Mouse (Mus musculus): ENCODE data around the gene C2cd5. TPM values are rescaled to one million over a fixed set of nuclear protein-coding genes. Genes with fewer than 3 reads are reported as not detected.

Gene C2cd5
- polyA plus RNA-seq, 1 experiment from 2014 or later = 35.9 TPM

GRCm38 (mm10) chr6:143115011-143115445 lies 15.1 kb upstream of the C2cd5 start:
- Histone ChIP-seq H3K4me2 (replicated peaks) (no peak overlapping the region), H3K9me3 (no peaks in the 10 kb centered on the region), H3K27ac (no peak overlapping the region), H3K4me1 (no peaks in the 10 kb centered on the region; the same call in 1 of the 2 replicates), H3K27me3 (no peaks in the 10 kb centered on the region), H3K4me3 (no peak overlapping the region), H3K9ac (no peak overlapping the region), H3K36me3 (no peaks in the 10 kb centered on the region)
- 65% methylated on average over 9 of the region's 9 CpGs for WGBS
- ATAC-seq (ENCODE audit: insufficient number of reproducible peaks, insufficient read depth, low FRiP score, low TSS enrichment) = no peak

DNA sequence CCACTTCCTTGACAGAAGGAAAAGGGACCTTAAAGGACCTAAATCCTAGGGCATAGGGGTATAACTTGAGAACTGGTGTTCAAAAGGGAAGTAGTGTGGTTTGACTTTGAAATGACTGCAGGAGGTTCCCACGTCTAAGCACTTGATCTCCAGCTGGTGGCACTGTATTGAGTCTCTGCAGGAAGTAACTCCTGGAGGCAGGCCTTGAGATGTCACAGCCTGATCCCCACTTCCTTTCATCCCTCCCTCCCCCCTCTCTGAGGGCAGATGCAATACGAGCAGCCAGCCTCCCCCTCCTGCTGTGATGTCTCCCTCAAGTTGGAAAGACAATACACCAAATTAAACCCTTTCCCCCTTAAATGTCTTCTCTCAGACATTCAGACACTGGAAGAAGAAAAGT lies 14.6 kb upstream of the C2cd5 start:
- H3K9ac ChIP-seq = no peak overlapping the region
- H3K4me2 ChIP-seq (replicated peaks) = no peak overlapping the region
- H3K4me3 ChIP-seq = no peak overlapping the region
- no peaks in the 10 kb centered on the region for H3K36me3 ChIP-seq
- H3K27me3 ChIP-seq = no peaks in the 10 kb centered on the region
- ATAC-seq (ENCODE audit: insufficient number of reproducible peaks, insufficient read depth, low FRiP score, low TSS enrichment) = no peak
- H3K27ac ChIP-seq = no peak overlapping the region
- no peaks in the 10 kb centered on the region; the same call in 1 of the 2 replicates for H3K4me1 ChIP-seq
- no peaks in the 10 kb centered on the region for H3K9me3 ChIP-seq
- WGBS = 9% methylated on average over 2 of the region's 2 CpGs

DNA sequence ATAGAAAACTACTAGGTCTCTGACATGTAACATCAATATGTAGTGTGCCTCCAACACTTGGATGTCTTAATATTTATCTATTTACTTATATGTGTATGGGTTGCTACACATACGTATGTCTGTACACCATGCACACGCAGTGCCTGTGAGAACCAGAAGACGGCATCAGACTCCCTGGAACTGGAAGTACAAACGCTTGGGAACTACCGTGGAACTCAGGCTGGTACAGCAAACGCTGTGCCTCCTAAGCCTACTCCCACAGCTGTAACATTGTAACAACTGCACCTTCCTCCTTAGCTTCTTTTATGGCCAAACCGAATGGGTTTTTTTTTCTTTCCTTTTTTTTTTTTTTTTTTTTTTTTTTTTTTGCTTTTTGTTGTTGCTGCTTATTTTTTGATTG lies 10.4 kb upstream of the C2cd5 start:
- no peak overlapping the region for H3K4me2 ChIP-seq (replicated peaks)
- H3K4me3 ChIP-seq = no peak overlapping the region
- H3K9me3 ChIP-seq = no peaks in the 10 kb centered on the region
- WGBS = 80% methylated on average over 7 of the region's 7 CpGs
- H3K27me3 ChIP-seq = no peaks in the 10 kb centered on the region
- no peak overlapping the region for H3K27ac ChIP-seq
- no peak overlapping the region for H3K9ac ChIP-seq
- no peak for ATAC-seq (ENCODE audit: insufficient number of reproducible peaks, insufficient read depth, low FRiP score, low TSS enrichment)
- H3K36me3 ChIP-seq = no peaks in the 10 kb centered on the region
- H3K4me1 ChIP-seq = no peaks in the 10 kb centered on the region; the same call in 1 of the 2 replicates

DNA sequence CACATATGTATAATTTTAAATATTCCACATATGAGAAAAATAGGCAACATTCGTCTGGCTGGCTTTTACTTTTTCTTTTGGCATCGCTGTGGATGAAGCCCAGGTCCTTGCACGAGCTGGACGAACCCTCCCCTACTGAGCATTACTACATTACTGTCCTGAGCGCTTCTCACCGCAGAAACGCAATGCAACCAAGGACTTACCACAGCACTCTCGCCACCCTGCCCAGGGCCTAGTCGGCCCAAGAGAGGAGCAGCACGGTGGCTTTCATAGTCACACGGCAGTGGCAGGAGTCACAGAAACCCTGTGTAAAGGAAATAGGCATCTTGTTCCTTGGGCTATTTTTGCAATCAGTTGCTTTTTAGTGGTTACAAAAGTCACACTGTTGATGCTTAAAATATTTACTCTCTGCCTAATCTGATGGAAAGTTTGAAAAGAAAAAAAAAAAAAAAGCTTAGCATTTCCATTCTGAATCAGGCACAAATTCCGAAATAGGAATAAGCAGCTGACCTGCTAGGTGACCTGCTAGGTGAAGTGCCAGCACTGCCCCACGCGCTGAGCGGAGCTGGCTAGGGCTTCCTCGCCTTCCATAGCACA lies 9.8 kb upstream of the C2cd5 start:
- Histone ChIP-seq H3K36me3 (no peaks in the 10 kb centered on the region), H3K27ac (no peak overlapping the region), H3K4me2 (replicated peaks) (no peak overlapping the region), H3K4me1 (no peaks in the 10 kb centered on the region; the same call in 1 of the 2 replicates), H3K9me3 (no peaks in the 10 kb centered on the region), H3K9ac (no peak overlapping the region), H3K4me3 (no peak overlapping the region), H3K27me3 (no peaks in the 10 kb centered on the region)
- WGBS = 70% methylated on average over 16 of the region's 16 CpGs
- ATAC-seq (ENCODE audit: insufficient number of reproducible peaks, insufficient read depth, low FRiP score, low TSS enrichment) = no peak

GRCm38 (mm10) chr6:143108031-143108430 lies 8.1 kb upstream of the C2cd5 start:
- WGBS = 57% methylated on average over 13 of the region's 13 CpGs
- no peaks in the 10 kb centered on the region for H3K9me3 ChIP-seq
- no peaks in the 10 kb centered on the region for H3K4me1 ChIP-seq
- no peak overlapping the region for H3K4me3 ChIP-seq
- H3K27me3 ChIP-seq = no peaks in the 10 kb centered on the region
- no peak overlapping the region for H3K9ac ChIP-seq
- no peaks in the 10 kb centered on the region for H3K36me3 ChIP-seq
- ATAC-seq (ENCODE audit: insufficient number of reproducible peaks, insufficient read depth, low FRiP score, low TSS enrichment) = no peak
- no peak overlapping the region for H3K4me2 ChIP-seq (replicated peaks)
- no peak overlapping the region for H3K27ac ChIP-seq

GRCm38 (mm10) chr6:143107611-143108010 lies 7.7 kb upstream of the C2cd5 start:
- Histone ChIP-seq H3K27me3 (no peaks in the 10 kb centered on the region), H3K9me3 (no peaks in the 10 kb centered on the region), H3K36me3 (no peaks in the 10 kb centered on the region), H3K4me2 (replicated peaks) (no peak overlapping the region), H3K4me1 (no peaks in the 10 kb centered on the region), H3K27ac (no peak overlapping the region), H3K9ac (no peak overlapping the region), H3K4me3 (no peak overlapping the region)
- no peak for ATAC-seq (ENCODE audit: insufficient number of reproducible peaks, insufficient read depth, low FRiP score, low TSS enrichment)
- 92% methylated on average over 4 of the region's 4 CpGs for WGBS

- no peaks in the 10 kb centered on the region for H3K36me3 ChIP-seq
- H3K9ac ChIP-seq = no peak overlapping the region
- H3K4me1 ChIP-seq = no peaks in the 10 kb centered on the region
- no peak overlapping the region for H3K27ac ChIP-seq
- H3K4me3 ChIP-seq = no peak overlapping the region
- H3K9me3 ChIP-seq = no peaks in the 10 kb centered on the region
- no peak overlapping the region for H3K4me2 ChIP-seq (replicated peaks)
- no peaks in the 10 kb centered on the region for H3K27me3 ChIP-seq
- 85% methylated on average over 3 of the region's 3 CpGs for WGBS
- no peak for ATAC-seq (ENCODE audit: insufficient number of reproducible peaks, insufficient read depth, low FRiP score, low TSS enrichment)
Observed at GRCm38 (mm10) chr6:143105766-143106165, 5.8 kb upstream of the C2cd5 start.

DNA sequence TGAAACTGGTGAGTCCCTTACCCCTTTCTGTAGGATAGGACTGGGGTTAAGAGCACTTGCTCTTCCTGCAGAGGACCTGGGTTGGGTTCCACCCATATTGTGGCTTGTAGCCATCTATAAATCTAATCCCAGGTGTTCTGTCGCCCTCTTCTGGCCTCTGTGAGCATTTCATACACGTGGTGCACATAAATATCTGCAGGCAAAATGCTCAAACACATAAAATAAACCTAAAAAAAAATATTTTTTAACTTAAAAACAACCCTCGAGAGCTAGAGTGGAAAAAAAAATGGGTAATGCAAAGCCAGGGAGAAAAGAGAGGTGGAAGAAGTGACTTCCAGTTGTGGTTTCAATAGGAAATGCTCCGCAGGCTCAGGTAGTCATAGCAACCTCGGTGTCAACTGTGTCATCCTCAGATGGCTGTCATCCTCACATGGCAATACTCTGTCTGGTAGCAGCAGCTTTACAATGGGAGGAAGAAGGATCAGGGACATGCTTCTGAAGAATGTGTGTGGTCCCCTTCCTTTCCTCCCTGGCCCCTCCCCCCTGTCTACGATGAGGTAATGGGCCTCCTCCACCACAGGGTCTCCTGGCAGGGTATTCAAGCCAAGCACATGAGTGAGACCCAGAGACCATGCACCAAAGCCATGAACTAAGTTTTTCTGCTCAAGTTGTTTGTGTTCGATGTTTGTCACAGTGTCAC lies 4.2 kb upstream of the C2cd5 start:
- Histone ChIP-seq H3K9ac (no peak overlapping the region), H3K9me3 (no peaks in the 10 kb centered on the region), H3K27ac (no peak overlapping the region), H3K4me2 (replicated peaks) (no peak overlapping the region), H3K4me3 (no peak overlapping the region), H3K4me1 (no peaks in the 10 kb centered on the region), H3K27me3 (no peaks in the 10 kb centered on the region), H3K36me3 (no peaks in the 10 kb centered on the region)
- WGBS = 63% methylated on average over 7 of the region's 7 CpGs
- ATAC-seq (ENCODE audit: insufficient number of reproducible peaks, insufficient read depth, low FRiP score, low TSS enrichment) = no peak

GRCm38 (mm10) chr6:143100478-143101115 lies 656 bp upstream of the C2cd5 start:
- Histone ChIP-seq H3K4me1 (0 out of 2 replicates have a peak, but pooled peaks cover 2% of the 10 kb centered on the region), H3K4me2 (replicated peaks) (peak overlapping the region; percentile 78), H3K27me3 (no peaks in the 10 kb centered on the region), H3K36me3 (peaks cover 7% of the 10 kb centered on the region; the same call in 1 of the 2 replicates), H3K9me3 (no peaks in the 10 kb centered on the region), H3K9ac (peak overlapping the region; percentile 88; the same call in 1 of the 2 replicates), H3K27ac (no peak overlapping the region), H3K4me3 (peak overlapping the region; percentile 90)
- ATAC-seq (ENCODE audit: insufficient number of reproducible peaks, insufficient read depth, low FRiP score, low TSS enrichment) = no peak
- 48% methylated on average over 8 of the region's 8 CpGs for WGBS

DNA sequence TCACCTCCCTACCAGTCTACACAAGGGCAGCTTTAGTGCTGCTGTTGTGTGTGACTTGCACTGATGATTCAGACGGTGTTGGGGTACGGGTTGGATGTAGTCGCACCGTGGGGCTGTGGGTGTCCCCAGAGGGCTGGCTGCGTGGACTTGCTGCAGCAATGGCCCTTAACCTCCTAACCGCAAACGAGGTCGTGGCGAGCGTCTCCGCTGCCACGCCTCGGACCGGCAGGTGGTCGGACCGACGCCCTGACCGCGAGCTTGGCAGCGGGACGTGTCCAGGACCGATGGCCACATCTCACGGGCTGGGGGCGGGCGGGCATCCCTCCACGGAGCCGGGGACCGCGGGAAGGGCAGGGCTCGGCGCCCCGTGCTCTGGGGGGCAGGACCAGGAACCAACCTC lies 660 bp downstream of the C2cd5 start:
- no peaks in the 10 kb centered on the region for H3K27me3 ChIP-seq
- 0 out of 2 replicates have a peak, but pooled peaks cover 2% of the 10 kb centered on the region for H3K4me1 ChIP-seq
- peak overlapping the region; percentile 81 for H3K4me2 ChIP-seq (replicated peaks)
- ATAC-seq (ENCODE audit: insufficient number of reproducible peaks, insufficient read depth, low FRiP score, low TSS enrichment) = peak; percentile 76
- H3K9me3 ChIP-seq = no peaks in the 10 kb centered on the region
- H3K4me3 ChIP-seq = peak overlapping the region; percentile 90
- H3K9ac ChIP-seq = peak overlapping the region; percentile 88
- under 1% methylated on average over 32 of the region's 32 CpGs for WGBS
- H3K36me3 ChIP-seq = peaks cover 7% of the 10 kb centered on the region; the same call in 1 of the 2 replicates
- peak overlapping the region; percentile 93 for H3K27ac ChIP-seq

DNA sequence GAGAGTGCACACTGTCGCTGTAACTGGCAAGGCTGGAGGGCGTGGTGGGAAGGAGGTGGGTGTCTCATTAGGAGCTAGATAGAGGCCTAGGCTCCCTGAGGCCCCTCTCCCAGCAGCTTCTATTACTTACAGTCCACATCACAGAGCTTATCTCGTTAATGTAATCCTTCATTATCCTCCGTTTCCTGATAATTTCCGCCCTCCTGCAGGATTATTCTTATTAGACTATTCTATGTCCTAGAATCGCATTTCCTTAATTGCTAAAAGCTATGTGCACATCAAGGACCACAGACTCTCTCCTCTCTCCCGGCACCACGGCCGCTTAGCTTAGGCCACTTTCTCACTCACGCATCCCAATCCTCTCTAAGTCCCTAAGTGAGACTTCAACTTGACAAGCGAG lies 4.8 kb downstream of the C2cd5 start:
- Histone ChIP-seq H3K9ac (no peak overlapping the region), H3K4me2 (replicated peaks) (no peak overlapping the region), H3K4me1 (0 out of 2 replicates have a peak, but pooled peaks cover 2% of the 10 kb centered on the region), H3K9me3 (no peaks in the 10 kb centered on the region), H3K4me3 (no peak overlapping the region), H3K27ac (no peak overlapping the region), H3K27me3 (no peaks in the 10 kb centered on the region), H3K36me3 (peaks cover 19% of the 10 kb centered on the region; the same call in 1 of the 2 replicates)
- no peak for ATAC-seq (ENCODE audit: insufficient number of reproducible peaks, insufficient read depth, low FRiP score, low TSS enrichment)
- WGBS = 81% methylated on average over 11 of the region's 11 CpGs

DNA sequence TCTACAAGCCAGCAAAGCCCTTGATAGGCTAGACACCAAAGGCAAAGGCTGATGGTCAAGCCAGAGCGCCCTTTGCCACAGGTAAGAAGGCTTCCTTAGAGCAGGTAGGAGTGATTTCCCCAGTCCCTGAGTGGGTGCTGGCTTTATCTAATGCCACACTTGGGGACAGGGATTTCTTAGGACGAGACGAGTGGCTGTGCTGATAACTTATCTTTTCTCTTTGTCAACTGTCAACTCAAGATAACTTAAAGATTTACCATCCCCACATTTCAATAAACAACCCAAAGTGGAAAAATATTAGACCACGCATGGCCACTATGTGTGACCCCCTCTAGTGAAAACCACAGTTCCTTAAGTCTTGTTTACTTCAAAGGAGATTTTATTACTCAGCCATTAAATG lies 7.1 kb downstream of the C2cd5 start:
- no peak overlapping the region for H3K4me2 ChIP-seq (replicated peaks)
- 94% methylated on average over 4 of the region's 4 CpGs for WGBS

More for the DNA sequence above, 7.1 kb downstream of the C2cd5 start:
- Histone ChIP-seq H3K9ac (no peak overlapping the region), H3K4me3 (no peak overlapping the region), H3K27me3 (no peaks in the 10 kb centered on the region), H3K36me3 (peaks cover 31% of the 10 kb centered on the region), H3K4me1 (no peaks in the 10 kb centered on the region), H3K9me3 (no peaks in the 10 kb centered on the region), H3K27ac (no peak overlapping the region)
- ATAC-seq (ENCODE audit: insufficient number of reproducible peaks, insufficient read depth, low FRiP score, low TSS enrichment) = no peak
